Mouse (Mus musculus): ENCODE results near the gene Apc2. TPM values are rescaled to one million over a fixed set of nuclear protein-coding genes. Genes with fewer than 3 reads are reported as not detected.

Gene Apc2
- polyA plus RNA-seq, 1 experiment = not detected

DNA sequence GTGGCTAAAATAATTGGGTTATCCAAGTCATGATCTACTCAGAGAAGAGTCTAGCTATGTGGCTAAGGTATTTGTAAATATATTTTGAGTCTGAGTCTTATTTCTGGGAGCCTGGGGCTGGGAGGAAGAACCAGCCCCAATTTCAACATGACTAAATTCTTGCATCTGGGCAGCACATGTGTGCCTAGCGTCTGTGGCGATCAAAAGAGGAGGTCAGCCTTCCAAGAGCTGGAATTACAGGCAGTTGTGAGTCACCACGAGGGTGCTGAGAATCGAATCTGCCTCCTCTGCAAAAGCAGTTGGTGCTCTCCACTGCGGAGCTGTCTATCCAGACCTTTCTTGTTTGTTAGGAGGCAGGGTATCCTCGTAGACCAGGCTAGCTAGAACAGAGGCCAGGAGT lies 70.0 kb downstream of the Apc2 start:
- peaks cover 74% of the 10 kb centered on the region for H3K27me3 ChIP-seq (ENCODE audit: control insufficient read depth)
- H3K36me3 ChIP-seq (ENCODE audit: control insufficient read depth) = no peaks in the 10 kb centered on the region
- peaks cover 14% of the 10 kb centered on the region for H3K9me3 ChIP-seq (ENCODE audit: control insufficient read depth, low read length)
- no peaks in the 10 kb centered on the region; the same call in 1 of the 2 replicates for H3K4me1 ChIP-seq (ENCODE audit: control insufficient read depth)
- TF ChIP-seq GATA1 (IDR thresholded peaks at IDR 0.05; ENCODE audit: low read length) (no peak), TAL1 (IDR thresholded peaks at IDR 0.05; ENCODE audit: low read length) (no peak)
- H3K4me3 ChIP-seq (replicated peaks) = no peak overlapping the region

Other genes with a start within 250 kb of the Apc2 start
- 551 and 700 TPM in 2 replicates for gene Gpx4, start 248.8 kb upstream of the Apc2 start, polyA plus RNA-seq (2012)
- 3.4 and 3.9 TPM in 2 replicates for gene Sbno2, start 190.4 kb upstream of the Apc2 start, polyA plus RNA-seq (2012)
- gene Stk11, start 180.2 kb upstream of the Apc2 start, polyA plus RNA-seq (2012) = 69.2 and 71.6 TPM in 2 replicates
- gene Atp5d, start 157.3 kb upstream of the Apc2 start, polyA plus RNA-seq (2012) = 139 and 144 TPM in 2 replicates
- gene Cbarp, start 155.1 kb upstream of the Apc2 start, polyA plus RNA-seq (2012) = 0.15 and 0.52 TPM in 2 replicates
- gene Midn, start 147.7 kb upstream of the Apc2 start, polyA plus RNA-seq (2012) = 7.0 and 9.3 TPM in 2 replicates
- 3.9 and 4.3 TPM in 2 replicates for gene Cirbp, start 130.0 kb upstream of the Apc2 start, polyA plus RNA-seq (2012)
- 0.60 and 0.99 TPM in 2 replicates for gene 1600002K03Rik, start 123.0 kb upstream of the Apc2 start, polyA plus RNA-seq (2012)
- gene Efna2, start 116.5 kb upstream of the Apc2 start, polyA plus RNA-seq (2012) = 0.10 and 0.16 TPM in 2 replicates
- 4.2 and 4.7 TPM in 2 replicates for gene Mum1, start 69.5 kb upstream of the Apc2 start, polyA plus RNA-seq (2012)
- 19.0 and 28.9 TPM in 2 replicates for gene Ndufs7, start 46.9 kb upstream of the Apc2 start, polyA plus RNA-seq (2012)
- 0.11 and 0.20 TPM in 2 replicates for gene Gamt, start 35.0 kb upstream of the Apc2 start, polyA plus RNA-seq (2012)
- 76.5 and 84.5 TPM in 2 replicates for gene Dazap1, start 34.5 kb upstream of the Apc2 start, polyA plus RNA-seq (2012)
- gene Rps15, start 3.5 kb upstream of the Apc2 start, polyA plus RNA-seq (2012) = 998 and 1,528 TPM in 2 replicates
- gene 2310011J03Rik, start 24.6 kb downstream of the Apc2 start, polyA plus RNA-seq (2012) = 10.6 and 12.9 TPM in 2 replicates
- gene Pcsk4, start 33.5 kb downstream of the Apc2 start, polyA plus RNA-seq (2012) = 0.55 and 0.65 TPM in 2 replicates
- 18.8 and 21.4 TPM in 2 replicates for gene Reep6, start 34.0 kb downstream of the Apc2 start, polyA plus RNA-seq (2012)
- gene Adamtsl5, start 52.4 kb downstream of the Apc2 start, polyA plus RNA-seq (2012) = 2.2 and 2.6 TPM in 2 replicates
- not detected in 2 replicates for gene Plk5, start 60.5 kb downstream of the Apc2 start, polyA plus RNA-seq (2012)
- gene Mex3d, start 91.7 kb downstream of the Apc2 start, polyA plus RNA-seq (2012) = 0.53 and 0.55 TPM in 2 replicates
- gene Mbd3, start 103.6 kb downstream of the Apc2 start, polyA plus RNA-seq (2012) = 24.1 and 26.2 TPM in 2 replicates
- gene Uqcr11, start 110.9 kb downstream of the Apc2 start, polyA plus RNA-seq (2012) = 197 and 289 TPM in 2 replicates
- gene Tcf3, start 137.7 kb downstream of the Apc2 start, polyA plus RNA-seq (2012) = 61.1 and 64.8 TPM in 2 replicates
- gene Onecut3, start 198.9 kb downstream of the Apc2 start, polyA plus RNA-seq (2012) = not detected in 2 replicates
- 0.01 and 0.03 TPM in 2 replicates for gene Atp8b3, start 243.1 kb downstream of the Apc2 start, polyA plus RNA-seq (2012)

Data from erythroblast, embryonic 14.5 days (primary cell).